16 mouse cellular contexts compared by ENCODE assay signal in the genomic region with DNA sequence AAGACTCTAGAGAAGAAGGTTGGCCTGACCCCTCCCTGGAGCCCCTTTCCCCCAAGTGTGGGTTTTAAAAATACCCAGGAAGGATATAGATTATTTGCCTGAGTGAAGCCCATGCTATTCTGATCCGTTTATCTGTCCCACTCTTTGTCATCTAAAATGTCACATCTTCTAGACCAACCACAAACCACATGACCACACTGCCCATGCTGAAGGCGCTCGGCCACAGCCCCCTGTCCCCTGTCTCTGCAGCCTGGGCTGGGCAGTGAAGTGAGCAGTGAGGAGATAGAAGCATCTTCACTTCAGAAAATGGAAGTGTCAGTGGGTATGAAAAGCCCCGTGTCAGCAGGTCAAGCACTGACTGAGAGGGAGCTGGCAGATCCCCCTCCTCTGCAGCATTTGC. TPM values are rescaled to one million over a fixed set of nuclear protein-coding genes. Genes with fewer than 3 reads are reported as not detected.
"Had no signal": no experiment of that assay in that cellular context is flagged by ENCODE, and none has a peak within 500 bp of the region (broad histone marks: within the 10 kb centered on the region; RNA-seq: fewer than 3 reads in every experiment).

No protein-coding gene starts in this region.

- ATAC-seq: midbrain, embryonic 13.5 days had no signal

- H3K27me3 ChIP-seq: kidney, embryonic 15.5 days; liver, embryonic 15.5 days; midbrain, embryonic 13.5 days; neural tube, embryonic 15.5 days had no signal

- DNase-seq: kidney, adult 18-20 months; kidney, postnatal 14 days; lung, embryonic 14.5 days; lung, postnatal 10 days; right cerebral cortex, adult 18-20 months; right cerebral cortex, postnatal 25 days; thymus, adult 18-20 months; thymus, postnatal 14 days had no signal

- H3K9me3 ChIP-seq: kidney, embryonic 15.5 days; limb, embryonic 12.5 days; liver, embryonic 15.5 days; midbrain, embryonic 13.5 days; neural tube, embryonic 15.5 days had no signal

- H3K27ac ChIP-seq: kidney, embryonic 15.5 days; left cerebral cortex, adult 2 months; limb, embryonic 12.5 days; liver, embryonic 15.5 days; macrophage; midbrain, embryonic 13.5 days; neural tube, embryonic 15.5 days had no signal

- H3K36me3 ChIP-seq: kidney, embryonic 15.5 days; limb, embryonic 12.5 days; liver, embryonic 15.5 days; midbrain, embryonic 13.5 days; neural tube, embryonic 15.5 days had no signal

- H3K4me3 ChIP-seq: kidney, embryonic 15.5 days; left cerebral cortex, adult 2 months; limb, embryonic 12.5 days; liver, embryonic 15.5 days; midbrain, embryonic 13.5 days; neural tube, embryonic 15.5 days had no signal

- H3K4me1 ChIP-seq: kidney, embryonic 15.5 days; limb, embryonic 12.5 days; liver, embryonic 15.5 days; neural tube, embryonic 15.5 days had no signal

RNA-seq across cellular contexts. Expression of gene Diras2, which starts 11.6 kb away (rescaled TPM):
- total RNA-seq: liver, adult 2 months had no signal
